In the genomic region with DNA sequence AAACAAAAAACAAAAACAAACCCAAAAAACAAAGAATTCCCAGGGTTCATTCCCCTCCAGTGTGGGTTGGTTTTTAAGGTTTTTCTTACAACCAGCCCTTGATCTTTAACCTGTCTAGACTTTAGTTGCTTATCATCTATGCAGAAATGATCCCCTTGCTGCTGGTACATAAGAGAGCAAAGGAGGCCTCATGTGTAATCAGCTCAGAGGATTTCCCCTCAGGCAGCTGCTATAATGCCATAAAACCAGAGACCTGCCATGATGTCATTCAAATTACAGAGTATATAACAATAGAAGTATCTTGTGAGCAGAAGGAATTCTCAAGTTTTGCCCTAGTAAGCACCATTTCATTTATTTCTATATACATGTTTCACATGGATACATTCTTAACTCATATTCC, we compare ENCODE assay signal across 23 mouse cellular contexts. TPM values are rescaled to one million over a fixed set of nuclear protein-coding genes. Genes with fewer than 3 reads are reported as not detected.
DNase-seq lines count a peak whose midpoint lies in the region; ATAC-seq and TF ChIP-seq lines count a peak whose summit lies in the region.
"Had no signal": no experiment of that assay in that cellular context is flagged by ENCODE, and none has a peak within 500 bp of the region (broad histone marks: within the 10 kb centered on the region; RNA-seq: fewer than 3 reads in every experiment).

No protein-coding gene starts in this region.

- H3K9me3 ChIP-seq in intestine, embryonic 15.5 days = no peaks in the 10 kb centered on the region
- H3K9me3 ChIP-seq in intestine, embryonic 16.5 days (ENCODE audit: control insufficient read depth, low read length) = no peaks in the 10 kb centered on the region
- no peaks in the 10 kb centered on the region for H3K9me3 ChIP-seq in intestine, postnatal 0 days (ENCODE audit: control insufficient read depth)
- H3K9me3 ChIP-seq in midbrain, embryonic 16.5 days (replicated peaks; ENCODE audit: control insufficient read depth, low read length, poor library complexity, severe bottlenecking) = no peaks in the 10 kb centered on the region
- H3K9me3 ChIP-seq: G1E had no signal

- H3K4me1 ChIP-seq in intestine, embryonic 15.5 days (replicated peaks) = peaks cover 10% of the 10 kb centered on the region; the same call in 1 of the 2 replicates
- peaks cover 13% of the 10 kb centered on the region for H3K4me1 ChIP-seq in intestine, embryonic 16.5 days (ENCODE audit: control insufficient read depth, insufficient read depth, low read length)
- H3K4me1 ChIP-seq in intestine, postnatal 0 days (replicated peaks; ENCODE audit: control insufficient read depth, insufficient read depth, low read length) = no peaks in the 10 kb centered on the region
- peaks cover 3% of the 10 kb centered on the region for H3K4me1 ChIP-seq in midbrain, embryonic 16.5 days (ENCODE audit: control insufficient read depth, insufficient read depth, low read length)

- TF ChIP-seq CTCF in intestine, postnatal 0 days (IDR thresholded peaks at IDR 0.05; ENCODE audit: low read depth) = no peak

- no peak overlapping the region for H3K9ac ChIP-seq in intestine, embryonic 15.5 days
- no peak overlapping the region for H3K9ac ChIP-seq in intestine, embryonic 16.5 days (ENCODE audit: low read depth, low read length)
- no peak overlapping the region for H3K9ac ChIP-seq in intestine, postnatal 0 days (ENCODE audit: low read depth, low read length)
- H3K9ac ChIP-seq in midbrain, embryonic 16.5 days (ENCODE audit: low read depth, low read length) = no peak overlapping the region

- peak; percentile 44 for DNase-seq in 3T3-L1 (ENCODE audit: low read depth, low spot score)
- no peak for DNase-seq in frontal cortex, postnatal 36 days (ENCODE audit: low spot score in 2 of 2)
- DNase-seq in cerebellum, adult 9-11 months = no peak
- no peak for DNase-seq in layer of hippocampus, postnatal 36 days
- DNase-seq: adrenal gland, adult 2 months; adrenal gland, adult 8-10 months; adrenal gland, postnatal 10 days; adrenal gland, postnatal 14 days; adrenal gland, postnatal 25 days; adrenal gland, postnatal 36 days; B cell, adult 2 months; cerebellum, adult 11 months; cerebellum, adult 11-12 months; cerebellum, adult 18-20 months had no signal

- no peak overlapping the region for H3K4me2 ChIP-seq in intestine, embryonic 15.5 days (replicated peaks)
- H3K4me2 ChIP-seq in intestine, embryonic 16.5 days (ENCODE audit: low read depth, low read length) = no peak overlapping the region
- no peak overlapping the region for H3K4me2 ChIP-seq in intestine, postnatal 0 days (replicated peaks; ENCODE audit: low read depth)
- H3K4me2 ChIP-seq in midbrain, embryonic 16.5 days (ENCODE audit: low read length) = no peak overlapping the region

- H3K4me3 ChIP-seq in intestine, embryonic 15.5 days (replicated peaks) = no peak overlapping the region
- no peak overlapping the region for H3K4me3 ChIP-seq in intestine, embryonic 16.5 days (ENCODE audit: low read length)
- H3K4me3 ChIP-seq in intestine, postnatal 0 days (ENCODE audit: low read depth, low read length) = no peak overlapping the region
- H3K4me3 ChIP-seq in midbrain, embryonic 16.5 days (ENCODE audit: low read depth, low read length) = no peak overlapping the region

- H3K36me3 ChIP-seq in intestine, embryonic 15.5 days = no peaks in the 10 kb centered on the region
- no peaks in the 10 kb centered on the region for H3K36me3 ChIP-seq in intestine, embryonic 16.5 days (ENCODE audit: control insufficient read depth, insufficient read depth, low read length)
- H3K36me3 ChIP-seq in intestine, postnatal 0 days (ENCODE audit: control insufficient read depth, insufficient read depth) = no peaks in the 10 kb centered on the region
- H3K36me3 ChIP-seq in midbrain, embryonic 16.5 days (ENCODE audit: control insufficient read depth, insufficient read depth, low read length) = no peaks in the 10 kb centered on the region
- H3K36me3 ChIP-seq: G1E had no signal

- no peak overlapping the region for H3K27ac ChIP-seq in intestine, embryonic 15.5 days
- H3K27ac ChIP-seq in intestine, embryonic 16.5 days (ENCODE audit: low read length) = no peak overlapping the region
- no peak overlapping the region for H3K27ac ChIP-seq in intestine, postnatal 0 days (ENCODE audit: low read depth, low read length)
- no peak overlapping the region for H3K27ac ChIP-seq in midbrain, embryonic 16.5 days (ENCODE audit: low read length)

- ATAC-seq in intestine, embryonic 15.5 days = peak; percentile 70
- peak; percentile 72 for ATAC-seq in intestine, embryonic 16.5 days
- ATAC-seq in intestine, postnatal 0 days = peak; percentile 62
- no peak for ATAC-seq in midbrain, embryonic 16.5 days
- ATAC-seq: activated CD4-positive, CD25-positive, alpha-beta regulatory T cell, adult 4 months; CD4-positive, CD25-positive, alpha-beta regulatory T cell, adult 4 months; Patski had no signal

- no peaks in the 10 kb centered on the region for H3K27me3 ChIP-seq in intestine, embryonic 15.5 days (replicated peaks)
- H3K27me3 ChIP-seq in intestine, embryonic 16.5 days (replicated peaks; ENCODE audit: control insufficient read depth, insufficient read depth, low read length) = no peaks in the 10 kb centered on the region
- no peaks in the 10 kb centered on the region for H3K27me3 ChIP-seq in intestine, postnatal 0 days (replicated peaks; ENCODE audit: control insufficient read depth, insufficient read depth, low read length)
- H3K27me3 ChIP-seq in midbrain, embryonic 16.5 days (ENCODE audit: control insufficient read depth, insufficient read depth, low read depth, low read length) = no peaks in the 10 kb centered on the region
- H3K27me3 ChIP-seq: CH12.LX, Patski had no signal

RNA-seq across cellular contexts. Expression of a gene that starts 36.7 kb away (rescaled TPM):
- 40.4 and 49.7 TPM in 2 replicates for polyA plus RNA-seq in intestine, embryonic 15.5 days (2015; fragmentation: Nextera tagmentation; extraction: Ambion mirVana)
- polyA plus RNA-seq in intestine, embryonic 16.5 days (2015; fragmentation: Nextera tagmentation; extraction: Ambion mirVana) = 49.3 and 54.4 TPM in 2 replicates
- 70.8 and 73.1 TPM in 2 replicates for polyA plus RNA-seq in intestine, postnatal 0 days (2015; fragmentation: Nextera tagmentation; extraction: Ambion mirVana)
- polyA plus RNA-seq in midbrain, embryonic 16.5 days (2015; fragmentation: Nextera tagmentation; extraction: Ambion mirVana) = 96.2 and 96.8 TPM in 2 replicates
- 10 to 100 TPM; 65.7 to 69.3 TPM for total RNA-seq in layer of hippocampus, postnatal 36 days (2021)
